Mouse (Mus musculus) limb, embryonic 12.5 days (tissue): Measurements from ENCODE around the gene Cdk18. TPM values are rescaled to one million over a fixed set of nuclear protein-coding genes. Genes with fewer than 3 reads are reported as not detected.
A peak's percentile ranks its signal among the peaks of the same experiment; 100 is the strongest.

Experiments used
- ATAC-seq: fragments of 200-750 bp; cut with Nextera tagmentation; 2 replicates; pipeline ENCODE4 v1.8.0; 2017; ENCODE audit warnings: low read depth, moderate TSS enrichment; ENCODE audit not compliant: insufficient number of reproducible peaks, insufficient read depth, low FRiP score, low TSS enrichment
- H3K27ac ChIP-seq: fragments of 300-500 bp; sonication (generic); 2 replicates; pipeline ENCODE4 v1.5.1; 2016; ENCODE audit warnings: mild to moderate bottlenecking, moderate library complexity
- H3K27me3 ChIP-seq: fragments of 300-500 bp; sonication (generic); 2 replicates; pipeline ENCODE4 v1.6.1; 2016; ENCODE audit warnings: mild to moderate bottlenecking, moderate library complexity
- H3K36me3 ChIP-seq: fragments of 300-500 bp; sonication (generic); 2 replicates; pipeline ENCODE4 v1.6.1; 2016; ENCODE audit warnings: mild to moderate bottlenecking, moderate library complexity
- H3K4me1 ChIP-seq: fragments of 300-500 bp; sonication (generic); replicated peaks from 2 replicates; pipeline ENCODE4 v1.6.1; 2016
- H3K4me2 ChIP-seq: fragments of 300-500 bp; sonication (generic); 2 replicates; pipeline ENCODE4 v1.6.1; 2016; ENCODE audit warnings: mild to moderate bottlenecking, moderate library complexity
- H3K4me3 ChIP-seq: fragments of 300-500 bp; sonication (generic); replicated peaks from 2 replicates; pipeline ENCODE4 v1.5.1; 2016; ENCODE audit warnings: mild to moderate bottlenecking
- H3K9ac ChIP-seq: fragments of 300-500 bp; sonication (generic); replicated peaks from 2 replicates; pipeline ENCODE4 v1.6.1; 2016; ENCODE audit warnings: mild to moderate bottlenecking, moderate library complexity
- H3K9me3 ChIP-seq: fragments of 300-500 bp; sonication (generic); 2 replicates; pipeline ENCODE4 v1.6.1; 2016; ENCODE audit warnings: mild to moderate bottlenecking, moderate library complexity
- WGBS: fragments of 180-500 bp; shearing (Covaris S2); methylation state at CpG from one replicate; pipeline ENCODE4 v1.1.7; 2016; 5-methylcytosine and 5-hydroxymethylcytosine counted together
- polyA plus RNA-seq: library from polyadenylated mRNA; unstranded; fragments of >200 nt; fragmentation: Nextera tagmentation; extraction: Ambion mirVana; gene quantifications from 2 replicates; pipeline ENCODE4 v1.2.1, GENCODE M21; 2016

Cdk18 gene
- polyA plus RNA-seq, 1 experiment from 2014 or later, result 3.6 TPM

- H3K27me3 ChIP-seq, result no peaks in the 10 kb centered on the region
- H3K4me2 ChIP-seq, result no peak overlapping the region
- 54% methylated on average over 7 of the region's 7 CpGs for WGBS
- H3K9ac ChIP-seq, result no peak overlapping the region
- no peaks in the 10 kb centered on the region for H3K9me3 ChIP-seq
- H3K4me1 ChIP-seq, result 0 out of 2 replicates have a peak, but pooled peaks cover 7% of the 10 kb centered on the region
- ATAC-seq, result no peak
- no peak overlapping the region for H3K27ac ChIP-seq
- no peak overlapping the region for H3K4me3 ChIP-seq
- H3K36me3 ChIP-seq, result no peaks in the 10 kb centered on the region
These were observed 54.1 kb downstream of the Cdk18 start for GRCm38 (mm10) chr1:132085181-132086049.

DNA sequence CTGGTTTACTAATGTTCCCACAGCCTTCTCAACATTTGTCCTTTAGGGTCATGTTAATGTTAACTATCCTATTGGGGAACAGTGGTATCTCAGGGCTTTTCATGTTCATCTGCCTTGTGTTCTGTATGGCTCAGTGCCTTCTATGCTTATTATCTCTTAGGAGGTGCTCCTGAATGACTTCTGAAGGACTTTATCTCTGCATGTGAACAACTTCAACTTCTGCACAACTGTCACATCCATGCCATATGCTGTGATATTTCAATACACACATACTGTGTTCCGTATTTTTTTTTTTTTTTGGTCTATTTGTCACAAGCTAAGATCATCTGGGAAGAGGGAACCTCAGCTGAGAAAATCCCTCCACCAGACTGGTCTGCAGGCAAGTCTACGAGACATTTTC is 61.1 kb downstream of the Cdk18 start:
- Histone ChIP-seq H3K9me3 (no peaks in the 10 kb centered on the region), H3K27ac (no peak overlapping the region), H3K4me2 (no peak overlapping the region), H3K36me3 (no peaks in the 10 kb centered on the region), H3K4me1 (no peaks in the 10 kb centered on the region), H3K4me3 (no peak overlapping the region), H3K27me3 (no peaks in the 10 kb centered on the region), H3K9ac (no peak overlapping the region)
- WGBS, result 85% methylated on average over 2 of the region's 2 CpGs
- ATAC-seq, result no peak

DNA sequence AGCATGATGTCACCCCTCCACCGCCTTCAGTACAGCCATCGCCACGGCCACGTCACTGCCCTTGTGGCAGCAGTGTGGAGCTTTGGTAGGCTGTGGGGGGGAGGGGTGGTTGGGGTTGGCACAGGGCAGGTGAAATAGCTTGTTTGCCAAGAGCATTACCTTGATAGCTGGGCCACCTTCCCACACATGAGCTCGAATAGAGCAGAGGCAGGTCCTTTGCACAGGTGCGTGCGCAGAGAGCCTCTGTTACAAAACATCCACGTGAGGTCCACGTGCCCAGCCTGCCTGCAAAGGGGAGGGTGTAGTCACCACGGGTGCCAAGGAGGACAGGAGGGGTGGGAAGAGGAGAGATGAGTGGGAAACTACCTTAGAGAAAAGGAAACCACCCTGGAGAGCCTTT is 63.9 kb downstream of the Cdk18 start:
- no peak overlapping the region for H3K4me3 ChIP-seq
- no peak overlapping the region for H3K27ac ChIP-seq
- no peak overlapping the region for H3K9ac ChIP-seq
- H3K4me2 ChIP-seq, result no peak overlapping the region
- H3K36me3 ChIP-seq, result no peaks in the 10 kb centered on the region
- H3K9me3 ChIP-seq, result no peaks in the 10 kb centered on the region
- ATAC-seq, result no peak
- H3K27me3 ChIP-seq, result peaks cover 5% of the 10 kb centered on the region; the same call in 1 of the 2 replicates
- peaks cover 7% of the 10 kb centered on the region for H3K4me1 ChIP-seq
- WGBS, result 89% methylated on average over 10 of the region's 10 CpGs

GRCm38 (mm10) chr1:132070659-132071058 is 68.8 kb downstream of the Cdk18 start:
- no peaks in the 10 kb centered on the region for H3K36me3 ChIP-seq
- no peak overlapping the region for H3K4me3 ChIP-seq
- H3K4me2 ChIP-seq, result no peak overlapping the region
- WGBS, result 51% methylated on average over 3 of the region's 3 CpGs
- H3K27ac ChIP-seq, result no peak overlapping the region
- no peak overlapping the region for H3K9ac ChIP-seq
- no peak for ATAC-seq
- H3K9me3 ChIP-seq, result no peaks in the 10 kb centered on the region
- H3K4me1 ChIP-seq, result peaks cover 23% of the 10 kb centered on the region
- peaks cover 52% of the 10 kb centered on the region for H3K27me3 ChIP-seq

DNA sequence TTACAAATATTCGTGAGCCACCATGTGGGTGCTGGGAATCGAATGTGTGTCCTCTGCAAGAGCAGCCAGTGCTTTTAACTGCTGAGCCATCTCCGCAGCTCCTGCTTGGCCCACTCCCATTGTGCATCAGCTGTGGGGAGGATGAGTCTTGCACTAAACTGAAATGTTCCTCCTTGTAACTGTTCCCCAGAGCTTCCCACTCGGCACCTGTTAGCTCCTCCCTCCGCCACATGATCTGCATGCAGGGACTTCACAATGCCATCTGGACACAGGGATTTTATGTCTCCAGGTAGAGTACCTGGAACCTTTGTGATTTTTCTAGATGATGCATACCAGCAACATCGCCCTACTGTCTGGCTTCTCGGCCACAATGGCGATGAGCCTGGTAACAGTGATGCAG is 70.0 kb downstream of the Cdk18 start:
- no peak overlapping the region for H3K27ac ChIP-seq
- no peaks in the 10 kb centered on the region for H3K36me3 ChIP-seq
- no peak overlapping the region for H3K4me3 ChIP-seq
- WGBS, result 85% methylated on average over 8 of the region's 8 CpGs
- H3K9ac ChIP-seq, result no peak overlapping the region
- no peaks in the 10 kb centered on the region for H3K9me3 ChIP-seq
- no peak overlapping the region for H3K4me2 ChIP-seq
- H3K4me1 ChIP-seq, result peaks cover 23% of the 10 kb centered on the region
- ATAC-seq, result no peak
- H3K27me3 ChIP-seq, result peaks cover 63% of the 10 kb centered on the region

- Histone ChIP-seq H3K4me2 (peak within 1 kb of the TSS; percentile 91), H3K9me3 (no peaks in the 10 kb centered on the region), H3K9ac (peak within 1 kb of the TSS; percentile 57), H3K27me3 (peaks cover 63% of the 10 kb centered on the region), H3K4me1 (peaks cover 23% of the 10 kb centered on the region), H3K27ac (no peak within 1 kb of the TSS), H3K4me3 (peak within 1 kb of the TSS; percentile 49), H3K36me3 (no peaks in the 10 kb centered on the region)
- WGBS, result 4% methylated on average over 67 of the region's 80 CpGs
- peak; percentile 71; the same call in 1 of the 2 replicates for ATAC-seq
These were observed 71.9 kb downstream of the Cdk18 start, which contains the start of gene Mfsd4a for GRCm38 (mm10) chr1:132067261-132068255. TSS of gene Mfsd4a (minus strand) at chr1:132068062.

DNA sequence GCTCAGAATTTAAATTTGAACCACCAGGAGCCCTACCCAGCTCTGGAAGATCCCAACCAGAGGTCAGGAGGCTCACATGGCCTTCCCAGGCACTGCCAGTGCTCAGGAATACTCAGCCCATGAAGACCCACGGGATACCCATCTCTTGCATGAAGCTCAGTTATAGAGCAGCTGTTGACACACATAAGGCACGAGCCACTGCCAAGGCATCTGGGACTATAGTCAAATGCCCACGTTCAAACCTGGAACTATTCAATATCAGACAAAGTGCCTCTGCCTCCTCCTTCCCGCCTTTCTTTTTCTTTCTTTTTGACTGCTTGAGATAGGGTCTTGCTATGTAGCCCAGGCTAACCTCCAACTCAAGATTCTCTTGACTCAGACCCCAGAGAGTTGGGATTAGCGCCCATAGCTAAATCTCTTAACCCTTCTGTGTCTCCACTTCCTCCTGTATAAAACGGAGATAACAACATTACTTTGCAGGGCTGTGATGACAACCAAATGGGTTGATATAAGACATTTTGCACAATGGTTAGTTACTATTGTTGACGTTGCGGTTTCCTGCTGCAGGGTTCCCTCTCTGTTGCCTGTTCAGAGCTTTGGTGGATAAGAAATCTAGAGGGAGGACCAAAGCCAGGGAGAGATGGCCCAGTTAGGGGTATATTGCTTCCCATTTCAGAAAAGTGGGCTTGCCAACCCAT is 73.9 kb downstream of the Cdk18 start:
- ATAC-seq, result no peak
- Histone ChIP-seq H3K27ac (no peak overlapping the region), H3K4me1 (peaks cover 25% of the 10 kb centered on the region), H3K9me3 (no peaks in the 10 kb centered on the region), H3K4me3 (no peak overlapping the region), H3K36me3 (no peaks in the 10 kb centered on the region), H3K4me2 (no peak overlapping the region), H3K9ac (no peak overlapping the region), H3K27me3 (peaks cover 61% of the 10 kb centered on the region)
- 81% methylated on average over 8 of the region's 8 CpGs for WGBS

GRCm38 (mm10) chr1:132065001-132065400 is 74.5 kb downstream of the Cdk18 start:
- Histone ChIP-seq H3K27ac (no peak overlapping the region), H3K27me3 (peaks cover 56% of the 10 kb centered on the region), H3K4me3 (no peak overlapping the region), H3K4me1 (peaks cover 18% of the 10 kb centered on the region), H3K9me3 (no peaks in the 10 kb centered on the region), H3K4me2 (no peak overlapping the region), H3K9ac (no peak overlapping the region), H3K36me3 (no peaks in the 10 kb centered on the region)
- no peak for ATAC-seq
- 62% methylated on average over 1 of the region's 1 CpGs for WGBS

- no peak overlapping the region for H3K4me3 ChIP-seq
- no peak overlapping the region for H3K27ac ChIP-seq
- ATAC-seq, result no peak
- 82% methylated on average over 4 of the region's 4 CpGs for WGBS
- H3K4me1 ChIP-seq, result peaks cover 18% of the 10 kb centered on the region
- H3K4me2 ChIP-seq, result no peak overlapping the region
- H3K9me3 ChIP-seq, result no peaks in the 10 kb centered on the region
- no peaks in the 10 kb centered on the region for H3K36me3 ChIP-seq
- H3K9ac ChIP-seq, result no peak overlapping the region
- peaks cover 38% of the 10 kb centered on the region for H3K27me3 ChIP-seq
These were observed 76.4 kb downstream of the Cdk18 start for GRCm38 (mm10) chr1:132063096-132063495.
